In genomic region chr6:100704574-100705365, GRCm38 (mm10) we compare ENCODE assay signal across 8 mouse cellular contexts. TPM values are rescaled to one million over a fixed set of nuclear protein-coding genes. Genes with fewer than 3 reads are reported as not detected.
DNase-seq lines count a peak whose midpoint lies in the region; ATAC-seq and TF ChIP-seq lines count a peak whose summit lies in the region.

Gene Gxylt2 (plus strand): TSS chr6:100704734.

- no peak within 1 kb of the TSS for H3K27ac ChIP-seq in bone marrow macrophage, adult 2 months (ENCODE audit: insufficient read depth, low read depth, low read length)
- peak within 1 kb of the TSS; percentile 51; the same call in 1 of the 2 replicates for H3K27ac ChIP-seq in hindbrain, embryonic 16.5 days (ENCODE audit: low read depth, low read length)
- peak within 1 kb of the TSS; percentile 93 for H3K27ac ChIP-seq in limb, embryonic 10.5 days

- no peak for TF ChIP-seq POLR2A in bone marrow macrophage, adult 2 months (IDR thresholded peaks at IDR 0.05; ENCODE audit: borderline replicate concordance, low read depth, low read length)
- peak; percentile 73 for TF ChIP-seq POLR2A in myocyte (IDR thresholded peaks at IDR 0.05; ENCODE audit: insufficient read length, low read depth)

- no peaks in the 10 kb centered on the region for H3K79me2 ChIP-seq in myocyte (ENCODE audit: control insufficient read depth, insufficient read depth)

- no peaks in the 10 kb centered on the region; the same call in 1 of the 2 replicates for H3K9me3 ChIP-seq in hindbrain, embryonic 16.5 days (ENCODE audit: control insufficient read depth, low read length)
- H3K9me3 ChIP-seq in limb, embryonic 10.5 days (replicated peaks): no peaks in the 10 kb centered on the region

- peak within 1 kb of the TSS; percentile 14 for H3K4me3 ChIP-seq in bone marrow macrophage, adult 2 months (ENCODE audit: insufficient read depth, low read length)
- H3K4me3 ChIP-seq in hindbrain, embryonic 16.5 days (ENCODE audit: low read length): peak within 1 kb of the TSS; percentile 77
- peak within 1 kb of the TSS; percentile 75 for H3K4me3 ChIP-seq in limb, embryonic 10.5 days
- H3K4me3 ChIP-seq in myocyte: peak within 1 kb of the TSS; percentile 28

- peak; percentile 93 for ATAC-seq in hindbrain, embryonic 16.5 days

- peaks cover 4% of the 10 kb centered on the region for H3K27me3 ChIP-seq in hindbrain, embryonic 16.5 days (replicated peaks; ENCODE audit: control insufficient read depth, insufficient read depth, low read length)
- peaks cover 26% of the 10 kb centered on the region for H3K27me3 ChIP-seq in limb, embryonic 10.5 days (ENCODE audit: low read depth, poor library complexity, severe bottlenecking)
- H3K27me3 ChIP-seq in myocyte (ENCODE audit: control insufficient read depth, insufficient read depth, insufficient read length): no peaks in the 10 kb centered on the region

- TF ChIP-seq CTCF in bone marrow macrophage, adult 2 months (IDR thresholded peaks at IDR 0.05; ENCODE audit: low read depth, low read length): no peak

- peaks cover 10% of the 10 kb centered on the region for H3K4me1 ChIP-seq in bone marrow macrophage, adult 2 months (ENCODE audit: control insufficient read depth, insufficient read depth, low read length)
- peaks cover 12% of the 10 kb centered on the region for H3K4me1 ChIP-seq in hindbrain, embryonic 16.5 days (ENCODE audit: control insufficient read depth, insufficient read depth, low read depth, low read length)
- peaks cover 31% of the 10 kb centered on the region for H3K4me1 ChIP-seq in limb, embryonic 10.5 days

- DNase-seq in adrenal gland, postnatal 10 days: peak; percentile 53
- DNase-seq in adrenal gland, adult 8-10 months: no peak
- DNase-seq in gastrocnemius, adult 18-20 months (ENCODE audit: low spot score): peak; percentile 14
- peak; percentile 83 for DNase-seq in limb, embryonic 10.5 days (ENCODE audit: low spot score)
- DNase-seq in urinary bladder, adult 2 months (ENCODE audit: low spot score): peak; percentile 35

- peak within 1 kb of the TSS; percentile 99 for H3K4me2 ChIP-seq in hindbrain, embryonic 16.5 days (ENCODE audit: low read length)
- peak within 1 kb of the TSS; percentile 84 for H3K4me2 ChIP-seq in myocyte (ENCODE audit: low read depth)

- peak within 1 kb of the TSS; percentile 80 for H3K9ac ChIP-seq in hindbrain, embryonic 16.5 days (ENCODE audit: low read depth, low read length)

- WGBS in hindbrain, embryonic 16.5 days: under 1% methylated on average over 61 of the region's 77 CpGs
- WGBS in limb, embryonic 10.5 days: under 1% methylated on average over 76 of the region's 77 CpGs

- H3K36me3 ChIP-seq in hindbrain, embryonic 16.5 days (ENCODE audit: control insufficient read depth, insufficient read depth, low read length): no peaks in the 10 kb centered on the region
- no peaks in the 10 kb centered on the region for H3K36me3 ChIP-seq in limb, embryonic 10.5 days
- H3K36me3 ChIP-seq in myocyte (ENCODE audit: control insufficient read depth, insufficient read depth): no peaks in the 10 kb centered on the region

- H3ac ChIP-seq in myocyte (ENCODE audit: control insufficient read depth, insufficient read length): peak within 1 kb of the TSS; percentile 23

TF ChIP-seq in myocyte, 11 proteins besides CTCF, POLR2A, EP300 and RAD21:
- peak in 1 of 3 experiments; percentile 10 for TF ChIP-seq MYOG (IDR thresholded peaks at IDR 0.05; ENCODE audit: control insufficient read depth in 1 of 3, insufficient read depth in 1 of 3, insufficient read length in 2 of 3, low read depth in 2 of 3)
- no peak for TF ChIP-seq TCF12 (IDR thresholded peaks at IDR 0.05; ENCODE audit: insufficient read depth, poor library complexity, severe bottlenecking)
- peak; percentile 37 for TF ChIP-seq POLR2AphosphoS2 (IDR thresholded peaks at IDR 0.05; ENCODE audit: insufficient read length, low read depth)
- TF ChIP-seq MYOD1 (IDR thresholded peaks at IDR 0.05; ENCODE audit: control insufficient read depth in 1 of 3, insufficient read length in 2 of 3, low read depth in 2 of 3): no peak
TF ChIP-seq in myocyte: peak in this region for 2.

RNA-seq across cellular contexts. Expression of gene Gxylt2, which starts in this region (rescaled TPM):
- total RNA-seq in adrenal gland, postnatal 10 days (2021): 1 to 10 TPM; 1.9 to 3.3 TPM
- under 1 TPM; 0.18 to 0.90 (median 0.61) TPM for total RNA-seq in adrenal gland, adult 8-10 months (2022)
- polyA plus RNA-seq in bone marrow macrophage, adult 2 months (2012; ENCODE audit: insufficient read depth, insufficient read length, missing spikeins): not detected in 2 replicates
- under 1 TPM; 0.32 to 0.66 TPM for total RNA-seq in gastrocnemius, adult 18-20 months (2021)
- 1.1 and 2.5 TPM in 2 replicates for polyA plus RNA-seq in hindbrain, embryonic 16.5 days (2015; fragmentation: Nextera tagmentation; extraction: Ambion mirVana)
- polyA plus RNA-seq in limb, embryonic 10.5 days (2016; fragmentation: Nextera tagmentation; extraction: Ambion mirVana): 2.4 and 4.4 TPM in 2 replicates
- 2.2 TPM for polyA plus RNA-seq in myocyte (2012; fragmentation: generic; extraction: Trizol)
- 8.5 and 9.1 TPM in 2 replicates for polyA plus RNA-seq in urinary bladder, adult 2 months (2012; rRNA removed)

Comparison
In these comparisons a context has a peak if more than half of its experiments do, and no peak if none do; other contexts are left out.
1. Peak in DNase-seq in gastrocnemius, adult 18-20 months; RNA of the gene not detected or under 1 TPM.
2. H3K4me3 ChIP-seq: peak in every context shown above with its lines; median percentile 77 in hindbrain, embryonic 16.5 days; 75 in limb, embryonic 10.5 days; 28 in myocyte; 14 in bone marrow macrophage, adult 2 months.